23 mouse cellular contexts compared by ENCODE assay signal in genomic region chr14:61059316-61059945, GRCm38 (mm10). TPM values are rescaled to one million over a fixed set of nuclear protein-coding genes. Genes with fewer than 3 reads are reported as not detected.
DNase-seq lines count a peak whose midpoint lies in the region; ATAC-seq and TF ChIP-seq lines count a peak whose summit lies in the region.
"Had no signal": no experiment of that assay in that cellular context is flagged by ENCODE, and none has a peak within 500 bp of the region (broad histone marks: within the 10 kb centered on the region; RNA-seq: fewer than 3 reads in every experiment).

No protein-coding gene starts in this region.

- DNase-seq in cerebellum, postnatal 10 days, result peak; percentile 53 to 59
- DNase-seq in kidney, adult 2 months, result peak; percentile 7
- no peak for DNase-seq in kidney, postnatal 25 days
- DNase-seq in kidney, postnatal 36 days, result peak; percentile 2 to 5
- DNase-seq in cerebellum, postnatal 36 days, result peak; percentile 10 to 14
- DNase-seq in MN1 (ENCODE audit: low spot score), result no peak
- DNase-seq: adrenal gland, adult 8-10 months; adrenal gland, postnatal 25 days; forebrain, postnatal 0 days; gastrocnemius, adult 2 months; gastrocnemius, postnatal 14 days; heart, adult 11 months had no signal

- H3K4me3 ChIP-seq in kidney, adult 2 months (ENCODE audit: insufficient read depth, low read depth, low read length), result no peak overlapping the region
- no peak overlapping the region for H3K4me3 ChIP-seq in kidney, embryonic 16.5 days (ENCODE audit: low read length)
- H3K4me3 ChIP-seq: embryonic facial prominence, embryonic 12.5 days; embryonic facial prominence, embryonic 15.5 days; gastrocnemius, adult 2 months; hindbrain, embryonic 12.5 days; hindbrain, embryonic 15.5 days had no signal

- ATAC-seq in cerebellum, adult (ENCODE audit: insufficient number of reproducible peaks, low FRiP score, low TSS enrichment), result no peak
- ATAC-seq in kidney, embryonic 16.5 days (ENCODE audit: low FRiP score, low TSS enrichment), result no peak
- ATAC-seq: activated CD4-positive, CD25-positive, alpha-beta regulatory T cell, adult 4 months; CD4-positive, CD25-positive, alpha-beta regulatory T cell, adult 4 months; forebrain, embryonic 14.5 days; forebrain, postnatal 0 days had no signal

- no peak overlapping the region for H3K9ac ChIP-seq in kidney, embryonic 16.5 days (replicated peaks; ENCODE audit: low read length)
- H3K9ac ChIP-seq: embryonic facial prominence, embryonic 12.5 days; embryonic facial prominence, embryonic 15.5 days; forebrain, postnatal 0 days; hindbrain, embryonic 12.5 days; hindbrain, embryonic 15.5 days had no signal

- WGBS in kidney, adult 2 months, result 72% methylated on average over 9 of the region's 9 CpGs
- 77% methylated on average over 9 of the region's 9 CpGs for WGBS in kidney, embryonic 16.5 days

- peaks cover 2% of the 10 kb centered on the region; the same call in 1 of the 2 replicates for H3K27me3 ChIP-seq in kidney, adult 2 months (replicated peaks; ENCODE audit: control insufficient read depth, insufficient read depth, low read length)
- no peaks in the 10 kb centered on the region; the same call in 1 of the 2 replicates for H3K27me3 ChIP-seq in kidney, embryonic 16.5 days (ENCODE audit: insufficient read depth, low read length)
- H3K27me3 ChIP-seq: embryonic facial prominence, embryonic 12.5 days; embryonic facial prominence, embryonic 15.5 days had no signal

- TF ChIP-seq POLR2A in kidney, adult 2 months (IDR thresholded peaks at IDR 0.05; ENCODE audit: low read depth, low read length), result no peak

- no peaks in the 10 kb centered on the region for H3K36me3 ChIP-seq in kidney, adult 2 months (ENCODE audit: control insufficient read depth, insufficient read depth, low read length)
- no peaks in the 10 kb centered on the region for H3K36me3 ChIP-seq in kidney, embryonic 16.5 days (ENCODE audit: insufficient read depth, low read length)
- H3K36me3 ChIP-seq: embryonic facial prominence, embryonic 12.5 days; embryonic facial prominence, embryonic 15.5 days; hindbrain, embryonic 12.5 days; hindbrain, embryonic 15.5 days had no signal

- H3K4me1 ChIP-seq in kidney, adult 2 months (ENCODE audit: control insufficient read depth, insufficient read depth, low read length), result no peaks in the 10 kb centered on the region
- H3K4me1 ChIP-seq in kidney, embryonic 16.5 days (ENCODE audit: insufficient read depth, low read length), result peaks cover 15% of the 10 kb centered on the region

- TF ChIP-seq CTCF in kidney, adult 2 months (conservative IDR thresholded peaks at IDR 0.05; ENCODE audit: insufficient read depth, insufficient read length, low read depth, low read length), result no peak

- no peaks in the 10 kb centered on the region for H3K9me3 ChIP-seq in kidney, embryonic 16.5 days (ENCODE audit: low read length)
- H3K9me3 ChIP-seq: embryonic facial prominence, embryonic 12.5 days; embryonic facial prominence, embryonic 15.5 days; hindbrain, embryonic 12.5 days; hindbrain, embryonic 15.5 days had no signal

- H3K4me2 ChIP-seq in kidney, embryonic 16.5 days (replicated peaks; ENCODE audit: low read depth, low read length), result no peak overlapping the region
- H3K4me2 ChIP-seq: embryonic facial prominence, embryonic 12.5 days; embryonic facial prominence, embryonic 15.5 days; heart, embryonic 11.5 days; hindbrain, embryonic 12.5 days; hindbrain, embryonic 15.5 days had no signal

- no peak overlapping the region for H3K27ac ChIP-seq in kidney, adult 2 months (ENCODE audit: insufficient read depth, low read depth, low read length)
- no peak overlapping the region for H3K27ac ChIP-seq in kidney, embryonic 16.5 days (ENCODE audit: low read length)
- H3K27ac ChIP-seq: embryonic facial prominence, embryonic 12.5 days; embryonic facial prominence, embryonic 15.5 days; gastrocnemius, adult 2 months; hindbrain, embryonic 12.5 days; hindbrain, embryonic 15.5 days had no signal

RNA-seq across cellular contexts. Expression of gene Tnfrsf19, which starts 13.1 kb away (rescaled TPM):
- polyA plus RNA-seq in kidney, adult 2 months (2012; rRNA removed), result 2.6 and 2.7 TPM in 2 replicates
- polyA plus RNA-seq in kidney, embryonic 16.5 days (2015; fragmentation: Nextera tagmentation; extraction: Ambion mirVana), result 17.0 and 18.9 TPM in 2 replicates
- polyA plus RNA-seq: activated CD4-positive, CD25-positive, alpha-beta regulatory T cell, adult 4 months; C2C12; CD4-positive, CD25-positive, alpha-beta regulatory T cell, adult 4 months had no signal

Comparison
In these comparisons a context has a peak if more than half of its experiments do, and no peak if none do; other contexts are left out.
1. DNase-seq: peak in cerebellum, postnatal 10 days (2 of 2), kidney, adult 2 months (single experiment), kidney, postnatal 36 days (2 of 2) and cerebellum, postnatal 36 days (2 of 2); none in kidney, postnatal 25 days (0 of 2) and MN1 (single experiment).